Mouse (Mus musculus) ovary, adult 2 months (tissue): ENCODE data around the gene Gm49393. TPM values are rescaled to one million over a fixed set of nuclear protein-coding genes. Genes with fewer than 3 reads are reported as not detected.

ENCODE experiments used
- polyA plus RNA-seq: library from polyadenylated mRNA; depleted of rRNA; stranded (reverse); fragments of >200 nt; gene quantifications from 2 replicates; pipeline ENCODE4 v1.2.3, GENCODE M21; 2012; rRNA removed

Gm49393 gene
- polyA plus RNA-seq, result not detected in 2 replicates

GRCm38 (mm10) chr13:60935490-60935889 lies at the start of gene Gm49393:
Gene Gm49393 (minus strand): TSS chr13:60935590.

GRCm38 (mm10) chr13:60941884-60942283 lies 6.5 kb upstream of the Gm49393 start, which contains the start of gene Tpbpa:
Gene Tpbpa (minus strand): TSS chr13:60941984.

GRCm38 (mm10) chr13:60936500-60936901 lies 1.1 kb upstream of the Gm49393 start, which contains the start of the genes Gm49391 and Ctla2a:
Gene Gm49391 (minus strand): TSS chr13:60936571.
Gene Ctla2a (minus strand): TSS chr13:60936625.

GRCm38 (mm10) chr13:60904780-60905179 lies 30.6 kb downstream of the Gm49393 start, which contains the start of gene Tpbpb:
Gene Tpbpb (minus strand): TSS chr13:60904880.

GRCm38 (mm10) chr13:60897328-60897727 lies 38.1 kb downstream of the Gm49393 start, which contains the start of gene Ctla2b:
Gene Ctla2b (minus strand): TSS chr13:60897447.

GRCm38 (mm10) chr13:60896794-60897193 lies 38.6 kb downstream of the Gm49393 start, which contains the start of gene Gm49392:
Gene Gm49392 (minus strand): TSS chr13:60896894.

GRCm38 (mm10) chr13:60864281-60864680 lies 71.1 kb downstream of the Gm49393 start, which contains the start of gene 4930486L24Rik:
Gene 4930486L24Rik (minus strand): TSS chr13:60864475.

Other genes with a start within 250 kb of the Gm49393 start
- gene BC051665, start 149.2 kb downstream of the Gm49393 start, polyA plus RNA-seq, result not detected in 2 replicates
- gene Ctsll3, start 132.7 kb downstream of the Gm49393 start, polyA plus RNA-seq, result not detected in 2 replicates
- gene 4930486L24Rik, start 71.1 kb downstream of the Gm49393 start, polyA plus RNA-seq, result 0.12 TPM in 1 of 2 replicates, not detected in the other
- gene Gm49392, start 38.7 kb downstream of the Gm49393 start, polyA plus RNA-seq, result 0.14 TPM in 1 of 2 replicates, not detected in the other
- gene Ctla2b, start 38.1 kb downstream of the Gm49393 start, polyA plus RNA-seq, result 0.76 and 1.4 TPM in 2 replicates
- gene Tpbpb, start 30.7 kb downstream of the Gm49393 start, polyA plus RNA-seq, result not detected in 2 replicates
- gene Gm49391, start 981 bp upstream of the Gm49393 start, polyA plus RNA-seq, result 0.75 TPM in 1 of 2 replicates, not detected in the other
- 9.6 and 12.4 TPM in 2 replicates for gene Ctla2a, start 1.0 kb upstream of the Gm49393 start, polyA plus RNA-seq
- not detected in 2 replicates for gene Tpbpa, start 6.4 kb upstream of the Gm49393 start, polyA plus RNA-seq
- gene Ctsj, start 70.4 kb upstream of the Gm49393 start, polyA plus RNA-seq, result not detected in 2 replicates
- not detected in 2 replicates for gene Ctsq, start 105.0 kb upstream of the Gm49393 start, polyA plus RNA-seq
- gene Ctsr, start 228.7 kb upstream of the Gm49393 start, polyA plus RNA-seq, result not detected in 2 replicates